Mouse (Mus musculus): ENCODE results near the gene Slc8a1.

- TF ChIP-seq CTCF (IDR thresholded peaks at IDR 0.05; ENCODE audit: low read depth, low read length) (no peak), POLR2A (IDR thresholded peaks at IDR 0.05; ENCODE audit: extremely low read depth, insufficient read depth, low read length) (no peak)
Measured at GRCm38 (mm10) chr17:81393040-81393439, 345.1 kb downstream of the Slc8a1 start.
